Mouse (Mus musculus) testis, adult 2 months (tissue): ENCODE data around the gene 4931409K22Rik. TPM values are rescaled to one million over a fixed set of nuclear protein-coding genes. Genes with fewer than 3 reads are reported as not detected.

Experiments
- H3K27ac ChIP-seq: fragments of 200-500 bp; 2 replicates; pipeline ENCODE4 v1.5.1; 2012; ENCODE audit warnings: low read depth, low read length; ENCODE audit not compliant: control insufficient read depth, insufficient read depth
- H3K27me3 ChIP-seq: fragments of 200-500 bp; 2 replicates; pipeline ENCODE4 v1.6.1; 2012; ENCODE audit warnings: mild to moderate bottlenecking, low read length, moderate library complexity; ENCODE audit not compliant: control insufficient read depth, insufficient read depth
- H3K36me3 ChIP-seq: fragments of 200-500 bp; 2 replicates; pipeline ENCODE4 v1.6.1; 2012; ENCODE audit warnings: mild to moderate bottlenecking, low read length; ENCODE audit not compliant: control insufficient read depth, insufficient read depth
- H3K4me1 ChIP-seq: fragments of 200-500 bp; 2 replicates; pipeline ENCODE4 v1.6.1; 2012; ENCODE audit warnings: low read length; ENCODE audit not compliant: control insufficient read depth, insufficient read depth
- H3K4me3 ChIP-seq: fragments of 200-500 bp; 2 replicates; pipeline ENCODE4 v1.5.1; 2012; ENCODE audit warnings: low read depth, mild to moderate bottlenecking, low read length, moderate library complexity, mixed read lengths; ENCODE audit not compliant: control insufficient read depth
- CTCF ChIP-seq: fragments of 200-500 bp; IDR thresholded peaks from 2 replicates; pipeline ENCODE4 v1.5.1; 2012; ENCODE audit warnings: low read depth, mild to moderate bottlenecking, inconsistent platforms, low read length, moderate library complexity; ENCODE audit not compliant: control insufficient read depth, insufficient read depth, insufficient replicate concordance
- POLR2A ChIP-seq: fragments of 200-500 bp; IDR thresholded peaks from 2 replicates; pipeline ENCODE4 v1.6.1; 2012; ENCODE audit warnings: low read depth, mild to moderate bottlenecking, inconsistent platforms, low read length, moderate library complexity; ENCODE audit not compliant: control insufficient read depth
- polyA plus RNA-seq: library from polyadenylated mRNA; depleted of rRNA; stranded (reverse); fragments of >200 nt; gene quantifications from 2 replicates; pipeline ENCODE4 v1.2.3, GENCODE M21; 2012

The 4931409K22Rik gene
- polyA plus RNA-seq, 1 experiment, result 108 TPM

DNA sequence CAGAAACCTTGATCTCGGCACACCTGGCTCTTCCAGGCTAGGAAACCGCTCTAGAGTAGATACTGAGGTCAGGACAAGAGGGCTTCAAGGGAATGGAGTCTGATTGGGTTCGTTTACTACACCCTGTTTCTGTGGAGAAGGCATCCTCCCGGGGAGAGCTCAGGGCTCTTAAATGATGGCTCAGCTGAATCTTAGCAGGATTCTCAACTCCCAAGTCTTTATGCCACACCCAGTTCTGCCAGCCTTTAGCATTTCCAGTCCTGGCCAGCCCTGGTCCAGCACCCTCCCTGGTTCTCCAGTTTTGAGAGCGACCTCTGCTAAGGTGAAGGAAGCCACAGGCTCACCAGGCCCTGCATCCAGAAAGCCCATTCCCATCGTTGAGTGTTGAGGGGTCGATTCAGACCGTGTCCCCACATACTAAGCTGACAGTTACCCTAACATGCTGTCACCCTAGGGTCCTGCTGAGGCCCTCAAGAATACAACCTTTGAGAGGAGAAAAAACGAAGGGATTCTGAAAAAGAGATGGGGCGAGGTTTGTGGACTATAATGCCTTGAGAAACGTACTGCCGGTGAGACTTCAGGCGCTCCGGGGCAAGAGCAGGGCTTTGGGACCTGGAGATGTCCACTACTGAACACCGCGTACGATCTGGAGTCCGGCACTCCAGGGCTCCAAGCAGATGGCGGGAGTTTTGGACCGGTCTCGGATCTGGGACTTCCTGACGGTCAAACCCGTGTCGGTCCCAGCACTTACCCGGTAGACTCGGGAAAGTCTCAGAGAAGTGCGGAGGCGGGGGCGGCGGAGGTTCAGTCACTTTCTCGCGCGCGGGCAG lies 31.0 kb downstream of the 4931409K22Rik start:
- Histone ChIP-seq H3K27me3 (peaks cover 4% of the 10 kb centered on the region), H3K36me3 (no peaks in the 10 kb centered on the region), H3K4me3 (peak overlapping the region; percentile 33), H3K27ac (no peak overlapping the region), H3K4me1 (peaks cover 16% of the 10 kb centered on the region)
- TF ChIP-seq POLR2A (no peak), CTCF (no peak)

DNA sequence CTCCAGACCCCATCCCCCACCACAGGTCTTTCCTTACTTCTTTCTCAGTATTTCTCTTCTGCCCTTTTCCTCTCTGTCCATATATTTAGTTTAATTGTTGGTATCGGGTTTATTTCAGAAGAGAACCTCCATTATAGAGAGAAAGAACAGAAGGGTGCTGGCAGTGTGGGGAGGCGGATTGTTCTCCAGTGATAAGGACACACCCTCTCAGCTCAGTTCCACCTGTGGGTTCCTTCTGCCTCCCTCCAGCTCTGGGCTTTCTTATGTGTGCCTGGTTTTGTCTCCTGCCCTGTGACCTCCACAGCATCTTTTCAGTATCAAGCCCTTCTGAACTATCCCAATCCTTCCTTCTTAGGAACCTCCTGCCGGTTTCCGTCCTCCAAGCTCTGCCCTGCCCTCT lies 32.1 kb downstream of the 4931409K22Rik start:
- Histone ChIP-seq H3K36me3 (no peaks in the 10 kb centered on the region), H3K4me3 (no peak overlapping the region), H3K4me1 (peaks cover 11% of the 10 kb centered on the region), H3K27ac (no peak overlapping the region), H3K27me3 (peaks cover 4% of the 10 kb centered on the region)
- no peak for TF ChIP-seq POLR2A
- no peak for TF ChIP-seq CTCF

DNA sequence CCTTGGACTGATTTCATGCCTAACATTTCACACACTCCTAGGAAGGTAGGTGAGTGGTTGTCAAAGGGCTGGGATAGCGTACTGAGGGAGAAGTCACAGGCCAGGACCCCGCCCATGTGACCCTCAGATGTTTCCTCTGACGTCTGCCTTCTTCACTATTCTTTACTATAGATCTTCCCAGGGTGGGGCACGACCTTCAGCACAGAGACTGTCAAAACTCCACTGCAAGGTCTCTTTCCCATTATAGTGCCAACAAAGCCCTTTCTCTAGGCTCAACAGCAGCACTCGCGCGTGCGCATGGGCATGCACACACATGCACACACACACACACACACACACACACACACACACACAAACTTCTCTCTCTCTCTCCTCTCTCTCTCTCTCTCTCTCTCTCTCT lies 32.8 kb downstream of the 4931409K22Rik start:
- no peak overlapping the region for H3K4me3 ChIP-seq
- no peaks in the 10 kb centered on the region for H3K36me3 ChIP-seq
- H3K27me3 ChIP-seq, result peaks cover 4% of the 10 kb centered on the region
- no peak overlapping the region for H3K27ac ChIP-seq
- peaks cover 11% of the 10 kb centered on the region for H3K4me1 ChIP-seq
- TF ChIP-seq CTCF (no peak), POLR2A (no peak)

DNA sequence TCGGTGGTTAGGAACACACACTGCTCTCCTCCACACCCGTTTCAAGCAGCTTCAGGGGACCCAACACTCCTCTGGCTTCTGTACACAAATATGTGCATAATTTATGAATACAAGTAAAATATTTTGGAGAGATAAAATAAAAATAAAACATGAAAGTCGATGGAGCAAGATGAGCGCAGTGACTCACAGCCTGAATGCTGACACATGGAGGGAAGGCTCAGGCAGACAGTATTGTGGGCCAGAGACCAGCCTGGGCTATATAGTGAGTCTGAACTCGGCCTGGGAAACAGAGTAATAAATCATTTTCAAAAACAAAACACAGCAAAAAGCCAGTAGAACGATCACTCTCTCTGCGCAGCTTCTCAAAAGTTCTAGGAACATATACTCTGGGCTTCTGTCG lies 35.2 kb downstream of the 4931409K22Rik start:
- TF ChIP-seq CTCF, result no peak
- no peak for TF ChIP-seq POLR2A
- H3K36me3 ChIP-seq, result no peaks in the 10 kb centered on the region
- H3K27ac ChIP-seq, result no peak overlapping the region
- peaks cover 2% of the 10 kb centered on the region for H3K27me3 ChIP-seq
- H3K4me3 ChIP-seq, result no peak overlapping the region
- peaks cover 8% of the 10 kb centered on the region; the same call in 1 of the 2 replicates for H3K4me1 ChIP-seq

DNA sequence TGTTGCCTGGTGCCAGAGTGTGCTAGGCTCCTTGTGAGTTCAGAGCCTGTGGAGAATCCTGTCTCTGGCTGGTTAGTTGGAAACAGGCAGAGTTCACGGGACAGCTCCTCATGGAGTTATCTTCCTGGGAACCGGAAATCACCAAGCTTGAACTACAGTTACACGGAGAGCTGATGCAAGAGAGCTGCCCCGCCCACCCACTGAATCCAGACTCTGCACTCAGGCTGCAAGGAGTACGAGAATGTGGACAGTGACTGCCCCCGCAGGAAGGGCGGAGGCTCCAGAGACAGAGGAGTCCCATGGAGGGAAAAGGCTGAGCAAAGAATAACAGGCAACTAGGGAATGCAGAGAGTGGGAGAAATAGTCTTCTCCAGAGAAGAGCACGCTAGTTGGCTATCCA lies 44.3 kb downstream of the 4931409K22Rik start:
- no peak for TF ChIP-seq CTCF
- no peak for TF ChIP-seq POLR2A
- no peak overlapping the region for H3K4me3 ChIP-seq
- no peaks in the 10 kb centered on the region for H3K27me3 ChIP-seq
- H3K4me1 ChIP-seq, result no peaks in the 10 kb centered on the region
- H3K27ac ChIP-seq, result no peak overlapping the region
- no peaks in the 10 kb centered on the region for H3K36me3 ChIP-seq

DNA sequence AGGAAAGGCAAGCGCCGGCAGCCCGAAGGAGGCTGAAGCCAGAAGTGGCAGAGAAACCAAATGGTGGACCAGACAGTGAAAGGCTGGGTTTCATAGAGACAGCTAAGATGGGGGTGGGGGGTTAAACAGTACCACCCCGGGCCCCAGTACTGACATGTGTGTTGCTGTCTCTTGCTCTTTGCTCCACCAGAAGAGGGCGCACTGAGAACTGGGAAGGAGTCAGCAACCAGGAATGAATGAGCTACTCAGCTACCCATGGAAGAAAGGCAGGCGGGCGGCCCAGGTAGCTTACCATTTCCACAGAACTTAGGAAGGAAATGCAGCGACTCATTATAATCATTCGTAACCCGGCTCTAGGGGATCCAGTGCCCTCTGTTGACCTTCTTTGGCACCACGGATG lies 46.0 kb downstream of the 4931409K22Rik start:
- no peak for TF ChIP-seq POLR2A
- no peak; the same call in 1 of the 2 replicates for TF ChIP-seq CTCF
- Histone ChIP-seq H3K27ac (no peak overlapping the region), H3K4me3 (no peak overlapping the region), H3K27me3 (no peaks in the 10 kb centered on the region), H3K36me3 (no peaks in the 10 kb centered on the region), H3K4me1 (no peaks in the 10 kb centered on the region)

DNA sequence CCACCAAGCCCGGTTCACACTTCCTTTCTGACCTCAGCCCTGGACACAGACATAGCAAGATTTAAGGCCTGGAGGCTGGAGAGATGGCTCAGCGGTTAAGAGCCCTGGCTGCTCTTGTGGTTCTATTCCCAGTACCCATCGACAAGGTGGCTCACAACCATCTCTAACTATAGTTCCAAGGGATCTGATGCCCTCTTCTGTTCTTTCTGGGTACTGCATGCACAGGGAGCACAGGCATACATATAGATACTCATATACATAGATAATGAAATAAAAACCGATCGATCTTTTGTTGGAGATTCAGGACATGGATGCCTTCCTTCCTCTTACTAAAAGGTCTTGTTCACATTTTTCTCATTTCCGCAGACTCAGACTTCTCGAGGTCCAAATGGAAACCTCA lies 48.2 kb downstream of the 4931409K22Rik start:
- H3K27ac ChIP-seq, result no peak overlapping the region
- H3K27me3 ChIP-seq, result no peaks in the 10 kb centered on the region
- peaks cover 3% of the 10 kb centered on the region; the same call in 1 of the 2 replicates for H3K4me1 ChIP-seq
- H3K4me3 ChIP-seq, result no peak overlapping the region
- no peaks in the 10 kb centered on the region for H3K36me3 ChIP-seq
- TF ChIP-seq POLR2A (no peak), CTCF (0 out of 2 replicates have a peak, but pooled peaks have one; percentile 1)

DNA sequence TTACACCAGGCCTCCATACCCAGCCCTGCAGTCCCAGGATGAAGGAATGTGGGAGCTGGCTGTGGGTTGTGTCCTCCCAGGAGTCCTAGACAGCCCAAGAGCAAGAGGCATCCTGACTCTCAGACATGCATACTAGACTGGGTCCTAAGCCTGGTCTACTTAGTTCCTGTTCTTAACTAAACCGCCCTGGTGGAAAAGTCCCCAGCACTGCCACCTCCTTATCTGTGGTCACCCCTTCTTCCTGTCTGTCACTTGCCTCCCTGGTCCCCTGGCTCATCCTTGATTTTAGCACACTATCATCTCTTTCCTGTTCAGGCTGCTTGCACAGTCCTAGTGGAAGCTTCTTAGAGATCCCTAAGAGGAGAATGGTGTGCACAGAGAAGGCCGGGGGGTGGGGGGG lies 51.1 kb downstream of the 4931409K22Rik start:
- Histone ChIP-seq H3K4me3 (no peak overlapping the region), H3K36me3 (no peaks in the 10 kb centered on the region; the same call in 1 of the 2 replicates), H3K27me3 (no peaks in the 10 kb centered on the region), H3K27ac (no peak overlapping the region), H3K4me1 (peaks cover 3% of the 10 kb centered on the region; the same call in 1 of the 2 replicates)
- TF ChIP-seq CTCF (no peak), POLR2A (no peak)
